8 mouse cellular contexts compared by ENCODE assay signal in the genomic region with DNA sequence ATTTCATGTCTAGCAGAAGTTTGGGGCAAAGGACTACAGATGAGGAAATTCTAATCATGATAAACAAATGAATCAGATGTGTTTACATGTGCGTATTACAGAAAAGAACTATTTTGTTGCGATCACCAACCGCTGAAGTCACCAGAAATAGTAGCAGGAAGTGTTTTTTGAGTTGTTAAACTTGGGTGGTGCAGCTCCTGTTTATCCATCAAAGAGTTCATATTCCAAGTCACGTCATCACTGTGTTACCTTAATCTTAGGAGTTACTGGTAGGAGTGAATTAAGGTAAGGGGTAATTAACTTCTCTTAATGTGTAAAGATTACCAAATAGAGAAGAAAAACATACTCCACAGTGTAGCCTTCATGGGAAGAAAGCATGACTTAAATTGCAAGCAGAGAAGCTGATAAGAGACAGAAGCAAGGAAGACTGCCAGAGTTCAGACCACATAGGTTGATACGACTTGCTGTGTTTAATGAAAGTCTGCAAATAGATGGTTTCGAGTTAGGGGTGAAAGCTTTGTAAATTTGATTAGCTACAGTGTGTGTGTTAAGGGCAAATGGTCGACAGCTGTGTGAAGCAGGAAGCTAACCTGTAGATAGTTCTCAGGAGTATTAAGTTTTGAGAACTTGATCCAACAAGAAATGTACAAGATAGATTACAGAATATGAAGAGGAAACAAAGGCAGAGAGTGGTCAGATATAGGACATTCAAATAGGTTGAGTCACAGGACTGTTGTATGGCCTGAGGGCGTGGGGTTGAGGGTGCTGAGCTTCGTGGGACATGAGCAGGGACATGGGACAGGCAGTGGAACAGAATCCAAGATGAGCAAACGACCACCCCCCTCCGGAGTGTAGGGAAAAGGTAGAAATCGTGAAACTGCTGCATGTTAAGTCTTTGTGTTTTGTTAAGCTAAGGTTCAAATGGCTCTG. TPM values are rescaled to one million over a fixed set of nuclear protein-coding genes. Genes with fewer than 3 reads are reported as not detected.
DNase-seq lines count a peak whose midpoint lies in the region; ATAC-seq and TF ChIP-seq lines count a peak whose summit lies in the region.

No protein-coding gene starts in this region.

- H3K27me3 ChIP-seq in heart, embryonic 14.5 days (ENCODE audit: control insufficient read depth, insufficient read depth, low read length): no peaks in the 10 kb centered on the region
- no peaks in the 10 kb centered on the region for H3K27me3 ChIP-seq in MEL (ENCODE audit: control insufficient read depth in 1 of 2, insufficient read depth in 2 of 2, low read length in 2 of 2)
- no peaks in the 10 kb centered on the region for H3K27me3 ChIP-seq in hindbrain, embryonic 10.5 days (ENCODE audit: insufficient read depth, poor library complexity, severe bottlenecking)
- H3K27me3 ChIP-seq in midbrain, embryonic 10.5 days (ENCODE audit: low read depth, poor library complexity, severe bottlenecking): no peaks in the 10 kb centered on the region

- H3K4me1 ChIP-seq in heart, embryonic 14.5 days (ENCODE audit: control insufficient read depth in 2 of 2, insufficient read depth in 2 of 2, low read length in 2 of 2): peaks cover 0 to 7% of the 10 kb centered on the region in 2 experiments; a peak in 2 of 4 replicates
- H3K4me1 ChIP-seq in MEL (ENCODE audit: control insufficient read depth in 1 of 2, insufficient read depth in 2 of 2, low read length in 2 of 2): peaks cover 0 to 5% of the 10 kb centered on the region in 2 experiments; a peak in 3 of 4 replicates
- H3K4me1 ChIP-seq in hindbrain, embryonic 10.5 days (replicated peaks): peaks cover 10% of the 10 kb centered on the region
- H3K4me1 ChIP-seq in midbrain, embryonic 10.5 days: peaks cover 12% of the 10 kb centered on the region

- H3K27ac ChIP-seq in heart, embryonic 14.5 days (replicated peaks in 1 of 2; ENCODE audit: control insufficient read depth in 1 of 2, insufficient read depth in 1 of 2, low read depth in 2 of 2, low read length in 2 of 2): peak overlapping the region in 1 of 2 experiments; percentile 78; a peak in 1 of 4 replicates
- peak overlapping the region; percentile 90 for H3K27ac ChIP-seq in MEL (ENCODE audit: control insufficient read depth, low read depth, low read length)
- H3K27ac ChIP-seq in hindbrain, embryonic 10.5 days: peak overlapping the region; percentile 90; the same call in 1 of the 2 replicates
- peak overlapping the region; percentile 87 for H3K27ac ChIP-seq in midbrain, embryonic 10.5 days (replicated peaks)

- ATAC-seq in heart, embryonic 14.5 days (ENCODE audit: insufficient number of reproducible peaks, insufficient read depth, low FRiP score, low read depth): no peak

- H3K4me2 ChIP-seq in heart, embryonic 14.5 days (ENCODE audit: low read length): peak overlapping the region; percentile 70

- no peaks in the 10 kb centered on the region; the same call in 1 of the 2 replicates for H3K79me2 ChIP-seq in MEL (ENCODE audit: control insufficient read depth, insufficient read depth, low read length, poor library complexity)

- H3K36me3 ChIP-seq in heart, embryonic 14.5 days (ENCODE audit: control insufficient read depth, insufficient read depth, low read length): peaks cover 34% of the 10 kb centered on the region
- H3K36me3 ChIP-seq in MEL (ENCODE audit: control insufficient read depth in 1 of 2, insufficient read depth in 2 of 2, low read length in 2 of 2): peaks cover 0 to 8% of the 10 kb centered on the region in 2 experiments; a peak in 2 of 4 replicates
- peaks cover 33% of the 10 kb centered on the region for H3K36me3 ChIP-seq in hindbrain, embryonic 10.5 days
- H3K36me3 ChIP-seq in midbrain, embryonic 10.5 days: peaks cover 34% of the 10 kb centered on the region

- TF ChIP-seq RAD21 in MEL (IDR thresholded peaks at IDR 0.05; ENCODE audit: low read depth, low read length): no peak

- H3K4me3 ChIP-seq in heart, embryonic 14.5 days (ENCODE audit: control insufficient read depth in 1 of 2, insufficient read depth in 1 of 2, low read depth in 1 of 2, low read length in 2 of 2): peak overlapping the region; percentile 86 to 94; a peak in 3 of 4 replicates
- H3K4me3 ChIP-seq in MEL (ENCODE audit: control insufficient read depth in 1 of 2, insufficient read depth in 1 of 2, low read depth in 2 of 2, low read length in 2 of 2): peak overlapping the region; percentile 81 to 84
- peak overlapping the region; percentile 71 for H3K4me3 ChIP-seq in hindbrain, embryonic 10.5 days
- peak overlapping the region; percentile 73 for H3K4me3 ChIP-seq in midbrain, embryonic 10.5 days

- no peak for DNase-seq in heart, postnatal 10 days
- DNase-seq in MEL (ENCODE audit: low read depth, low spot score): peak; percentile 62
- DNase-seq in hindbrain, embryonic 10.5 days (ENCODE audit: low spot score): no peak
- no peak for DNase-seq in midbrain, embryonic 10.5 days (ENCODE audit: low spot score)
- DNase-seq in adrenal gland, postnatal 4 days (ENCODE audit: low spot score in 2 of 2): no peak
- no peak for DNase-seq in layer of hippocampus, adult 11-12 months (ENCODE audit: low spot score)
- DNase-seq in layer of hippocampus, adult 8-10 months (ENCODE audit: low spot score in 2 of 2): no peak

- intact Hi-C loops in heart, postnatal 10 days (cut with DNase I): loop anchor here (5.0 to 10.0 kb wide), 2 partner anchors 41 to 862 kb away; partner anchors contain the start of genes Golt1b and Recql

- H3K9ac ChIP-seq in heart, embryonic 14.5 days (ENCODE audit: low read length): peak overlapping the region; percentile 78
- H3K9ac ChIP-seq in MEL (ENCODE audit: control insufficient read depth, low read depth, low read length, poor library complexity, severe bottlenecking): peak overlapping the region; percentile 81

- TF ChIP-seq CTCF in MEL (IDR thresholded peaks at IDR 0.05 in 2 of 3, conservative IDR thresholded peaks at IDR 0.05 in 1 of 3; ENCODE audit: control insufficient read depth in 1 of 3, insufficient read depth in 1 of 3, low read depth in 2 of 3, low read length in 3 of 3, poor library complexity in 1 of 3, severe bottlenecking in 1 of 3): no peak

- TF ChIP-seq POLR2A in MEL (IDR thresholded peaks at IDR 0.05; ENCODE audit: control insufficient read depth in 1 of 2, insufficient read depth in 1 of 2, low read depth in 1 of 2, low read length in 2 of 2, poor library complexity in 1 of 2): no peak

- 47% methylated on average over 12 of the region's 12 CpGs for WGBS in heart, embryonic 14.5 days
- 69% methylated on average over 12 of the region's 12 CpGs for WGBS in hindbrain, embryonic 10.5 days
- WGBS in midbrain, embryonic 10.5 days: 71% methylated on average over 12 of the region's 12 CpGs

- H3K9me3 ChIP-seq in heart, embryonic 14.5 days (ENCODE audit: control insufficient read depth, low read length): no peaks in the 10 kb centered on the region
- H3K9me3 ChIP-seq in MEL (replicated peaks; ENCODE audit: insufficient read depth, low read length): no peaks in the 10 kb centered on the region
- H3K9me3 ChIP-seq in hindbrain, embryonic 10.5 days: no peaks in the 10 kb centered on the region
- no peaks in the 10 kb centered on the region for H3K9me3 ChIP-seq in midbrain, embryonic 10.5 days (replicated peaks)

- TF ChIP-seq EP300 in MEL (IDR thresholded peaks at IDR 0.05; ENCODE audit: low read depth in 1 of 2, low read length in 2 of 2): 0 out of 4 replicates have a peak, but pooled peaks of 1 of the 2 experiments have one; percentile 22

RNA-seq across cellular contexts. Expression of gene Pyroxd1, which starts 1.0 kb away (rescaled TPM):
- polyA plus RNA-seq in heart, embryonic 14.5 days (2014; fragmentation: Nextera tagmentation; extraction: Ambion mirVana): 14.3 TPM in 2 replicates
- total RNA-seq in heart, postnatal 10 days (2021): 10 to 100 TPM in 1 of 2 experiments, 1 to 10 TPM in 1; 9.5 to 12.4 TPM
- total RNA-seq in MEL (2012; rRNA removed): 6.7 and 7.5 TPM in 2 replicates
- 1 to 10 TPM in 1 of 2 experiments, not detected in 1; 6.5 TPM for polyA plus RNA-seq in MEL (2012; ENCODE audit: insufficient read depth in 1 of 2, insufficient read length in 2 of 2, low read depth in 1 of 2, low replicate concordance in 2 of 2, missing spikeins in 1 of 2)
- polyA plus RNA-seq in hindbrain, embryonic 10.5 days (2016; fragmentation: Nextera tagmentation; extraction: Ambion mirVana): 20.1 and 21.7 TPM in 2 replicates
- 21.5 and 21.9 TPM in 2 replicates for polyA plus RNA-seq in midbrain, embryonic 10.5 days (2016; fragmentation: Nextera tagmentation; extraction: Ambion mirVana)
- 10 to 100 TPM; 17.8 to 18.8 TPM for total RNA-seq in adrenal gland, postnatal 4 days (2021)
- total RNA-seq in layer of hippocampus, adult 8-10 months (2022): 10 to 100 TPM; 12.2 to 17.3 (median 14.7) TPM

RNA-seq across cellular contexts. Expression of gene Slco1a5, which starts 23.7 kb away (rescaled TPM):
- polyA plus RNA-seq in heart, embryonic 14.5 days (2014; fragmentation: Nextera tagmentation; extraction: Ambion mirVana): not detected in 2 replicates
- total RNA-seq in heart, postnatal 10 days (2021): not detected
- 0.04 TPM in 1 of 2 replicates, not detected in the other for total RNA-seq in MEL (2012; rRNA removed)
- polyA plus RNA-seq in MEL (2012; ENCODE audit: insufficient read depth in 1 of 2, insufficient read length in 2 of 2, low read depth in 1 of 2, low replicate concordance in 2 of 2, missing spikeins in 1 of 2): not detected
- polyA plus RNA-seq in hindbrain, embryonic 10.5 days (2016; fragmentation: Nextera tagmentation; extraction: Ambion mirVana): 0.51 and 0.88 TPM in 2 replicates
- polyA plus RNA-seq in midbrain, embryonic 10.5 days (2016; fragmentation: Nextera tagmentation; extraction: Ambion mirVana): 0.47 and 0.77 TPM in 2 replicates
- not detected for total RNA-seq in adrenal gland, postnatal 4 days (2021)
- total RNA-seq in layer of hippocampus, adult 8-10 months (2022): under 1 TPM in 1 of 4 experiments, not detected in 3; 0.32 TPM

RNA-seq across cellular contexts. Expression of gene Recql, which starts 40.4 kb away (rescaled TPM):
- polyA plus RNA-seq in heart, embryonic 14.5 days (2014; fragmentation: Nextera tagmentation; extraction: Ambion mirVana): 18.1 and 18.5 TPM in 2 replicates
- total RNA-seq in heart, postnatal 10 days (2021): 10 to 100 TPM; 10.7 to 13.0 TPM
- total RNA-seq in MEL (2012; rRNA removed): 39.1 and 39.9 TPM in 2 replicates
- 10 to 100 TPM in 1 of 2 experiments, not detected in 1; 48.4 TPM for polyA plus RNA-seq in MEL (2012; ENCODE audit: insufficient read depth in 1 of 2, insufficient read length in 2 of 2, low read depth in 1 of 2, low replicate concordance in 2 of 2, missing spikeins in 1 of 2)
- polyA plus RNA-seq in hindbrain, embryonic 10.5 days (2016; fragmentation: Nextera tagmentation; extraction: Ambion mirVana): 36.4 and 37.0 TPM in 2 replicates
- 40.1 and 41.4 TPM in 2 replicates for polyA plus RNA-seq in midbrain, embryonic 10.5 days (2016; fragmentation: Nextera tagmentation; extraction: Ambion mirVana)
- 10 to 100 TPM; 18.1 to 22.9 TPM for total RNA-seq in adrenal gland, postnatal 4 days (2021)
- 10 to 100 TPM; 21.8 to 25.7 (median 23.6) TPM for total RNA-seq in layer of hippocampus, adult 8-10 months (2022)

RNA-seq across cellular contexts. Expression of gene Golt1b, which starts 40.6 kb away (rescaled TPM):
- polyA plus RNA-seq in heart, embryonic 14.5 days (2014; fragmentation: Nextera tagmentation; extraction: Ambion mirVana): 71.4 and 73.1 TPM in 2 replicates
- total RNA-seq in heart, postnatal 10 days (2021): 10 to 100 TPM; 22.2 to 25.1 TPM
- 50.9 and 54.7 TPM in 2 replicates for total RNA-seq in MEL (2012; rRNA removed)
- polyA plus RNA-seq in MEL (2012; ENCODE audit: insufficient read depth in 1 of 2, insufficient read length in 2 of 2, low read depth in 1 of 2, low replicate concordance in 2 of 2, missing spikeins in 1 of 2): 10 to 100 TPM in 1 of 2 experiments, not detected in 1; 45.3 TPM
- polyA plus RNA-seq in hindbrain, embryonic 10.5 days (2016; fragmentation: Nextera tagmentation; extraction: Ambion mirVana): 100 and 118 TPM in 2 replicates
- 124 and 125 TPM in 2 replicates for polyA plus RNA-seq in midbrain, embryonic 10.5 days (2016; fragmentation: Nextera tagmentation; extraction: Ambion mirVana)
- total RNA-seq in adrenal gland, postnatal 4 days (2021): 10 to 100 TPM; 31.2 to 37.5 TPM
- total RNA-seq in layer of hippocampus, adult 8-10 months (2022): 10 to 100 TPM; 30.6 to 34.0 (median 33.0) TPM

RNA-seq across cellular contexts. Expression of gene Iapp, which starts 48.2 kb away (rescaled TPM):
- polyA plus RNA-seq in heart, embryonic 14.5 days (2014; fragmentation: Nextera tagmentation; extraction: Ambion mirVana): not detected in 2 replicates
- not detected for total RNA-seq in heart, postnatal 10 days (2021)
- not detected in 2 replicates for total RNA-seq in MEL (2012; rRNA removed)
- not detected for polyA plus RNA-seq in MEL (2012; ENCODE audit: insufficient read depth in 1 of 2, insufficient read length in 2 of 2, low read depth in 1 of 2, low replicate concordance in 2 of 2, missing spikeins in 1 of 2)
- 0.20 and 0.38 TPM in 2 replicates for polyA plus RNA-seq in hindbrain, embryonic 10.5 days (2016; fragmentation: Nextera tagmentation; extraction: Ambion mirVana)
- polyA plus RNA-seq in midbrain, embryonic 10.5 days (2016; fragmentation: Nextera tagmentation; extraction: Ambion mirVana): 0.62 and 1.7 TPM in 2 replicates
- total RNA-seq in adrenal gland, postnatal 4 days (2021): 10 to 100 TPM in 1 of 2 experiments, not detected in 1; 67.7 TPM
- total RNA-seq in layer of hippocampus, adult 8-10 months (2022): not detected
